Mouse (Mus musculus) heart, embryonic 13.5 days (tissue): ENCODE measurements at regions not wholly inside any gene's neighbourhood (a gene's known extent, or its start where the extent isn't known, plus 50 kb on each side); places are given as distances from the start of the nearest gene placed in this dataset.

ENCODE experiments used
- ATAC-seq: fragments of 200-750 bp; cut with Nextera tagmentation; 2 replicates; pipeline ENCODE4 v1.8.0; 2017; ENCODE audit warnings: moderate TSS enrichment; ENCODE audit not compliant: insufficient number of reproducible peaks, low FRiP score, low TSS enrichment; ENCODE audit errors: extremely low read depth
- H3K27ac ChIP-seq: fragments of 300-500 bp; sonication (generic); replicated peaks from 2 replicates; pipeline ENCODE4 v1.5.1; 2015; ENCODE audit warnings: moderate library complexity, mild to moderate bottlenecking, inconsistent platforms
- H3K27me3 ChIP-seq: fragments of 300-500 bp; sonication (generic); replicated peaks from 2 replicates; pipeline ENCODE4 v1.6.1; 2015; ENCODE audit warnings: mild to moderate bottlenecking, inconsistent platforms
- H3K36me3 ChIP-seq: fragments of 300-500 bp; sonication (generic); 2 replicates; pipeline ENCODE4 v1.6.1; 2015; ENCODE audit warnings: mild to moderate bottlenecking, inconsistent platforms
- H3K4me1 ChIP-seq: fragments of 300-500 bp; sonication (generic); 2 replicates; pipeline ENCODE4 v1.6.1; 2015; ENCODE audit warnings: inconsistent platforms
- H3K4me2 ChIP-seq: fragments of 300-500 bp; sonication (generic); 2 replicates; pipeline ENCODE4 v1.6.1; 2015; ENCODE audit warnings: inconsistent platforms, mild to moderate bottlenecking, moderate library complexity
- H3K4me3 ChIP-seq: fragments of 300-500 bp; sonication (generic); 2 replicates; pipeline ENCODE4 v1.5.1; 2015; ENCODE audit warnings: moderate library complexity, mild to moderate bottlenecking, inconsistent platforms
- H3K9ac ChIP-seq: fragments of 300-500 bp; sonication (generic); 2 replicates; pipeline ENCODE4 v1.6.1; 2015; ENCODE audit warnings: inconsistent platforms, mild to moderate bottlenecking, moderate library complexity
- H3K9me3 ChIP-seq: fragments of 300-500 bp; sonication (generic); 2 replicates; pipeline ENCODE4 v1.6.1; 2016; ENCODE audit warnings: inconsistent platforms
- WGBS: fragments of 180-500 bp; shearing (Covaris S2); methylation state at CpG from one replicate; pipeline ENCODE4 v1.1.7; 2015; ENCODE audit warnings: mixed read lengths; 5-methylcytosine and 5-hydroxymethylcytosine counted together

- Histone ChIP-seq H3K36me3 (no peaks in the 10 kb centered on the region), H3K9ac (no peak overlapping the region), H3K4me2 (no peak overlapping the region), H3K9me3 (no peaks in the 10 kb centered on the region), H3K27me3 (no peaks in the 10 kb centered on the region), H3K4me3 (no peak overlapping the region), H3K27ac (no peak overlapping the region), H3K4me1 (no peaks in the 10 kb centered on the region)
- no peak for ATAC-seq
- WGBS, result 68% methylated on average over 2 of the region's 2 CpGs
These were observed 1426.1 kb upstream of the A1bg start for GRCm38 (mm10) chr15:62348956-62349355.

- Histone ChIP-seq H3K4me3 (no peak overlapping the region), H3K9ac (no peak overlapping the region), H3K4me1 (no peaks in the 10 kb centered on the region), H3K4me2 (no peak overlapping the region), H3K36me3 (no peaks in the 10 kb centered on the region), H3K27ac (no peak overlapping the region), H3K27me3 (no peaks in the 10 kb centered on the region), H3K9me3 (no peaks in the 10 kb centered on the region)
- WGBS, result 50% methylated on average over 2 of the region's 2 CpGs
- no peak for ATAC-seq
These were observed 1424.9 kb upstream of the A1bg start for GRCm38 (mm10) chr15:62347697-62348096.

GRCm38 (mm10) chr15:62345893-62346292 is 1423.1 kb upstream of the A1bg start:
- no peaks in the 10 kb centered on the region for H3K4me1 ChIP-seq
- H3K27ac ChIP-seq, result no peak overlapping the region
- H3K27me3 ChIP-seq, result no peaks in the 10 kb centered on the region
- H3K36me3 ChIP-seq, result no peaks in the 10 kb centered on the region
- WGBS, result 67% methylated on average over 5 of the region's 5 CpGs
- ATAC-seq, result no peak
- no peak overlapping the region for H3K4me2 ChIP-seq
- H3K9me3 ChIP-seq, result no peaks in the 10 kb centered on the region
- H3K4me3 ChIP-seq, result no peak overlapping the region
- no peak overlapping the region for H3K9ac ChIP-seq

- no peaks in the 10 kb centered on the region for H3K9me3 ChIP-seq
- ATAC-seq, result no peak
- H3K27me3 ChIP-seq, result no peaks in the 10 kb centered on the region
- WGBS, result 80% methylated on average over 6 of the region's 6 CpGs
- no peak overlapping the region for H3K4me3 ChIP-seq
- no peak overlapping the region for H3K9ac ChIP-seq
- H3K4me2 ChIP-seq, result no peak overlapping the region
- H3K36me3 ChIP-seq, result no peaks in the 10 kb centered on the region
- no peak overlapping the region for H3K27ac ChIP-seq
- 0 out of 2 replicates have a peak, but pooled peaks cover 3% of the 10 kb centered on the region for H3K4me1 ChIP-seq
These were observed 1413.9 kb upstream of the A1bg start for GRCm38 (mm10) chr15:62336454-62337284.

- Histone ChIP-seq H3K4me1 (peaks cover 11% of the 10 kb centered on the region), H3K4me3 (no peak overlapping the region), H3K9ac (no peak overlapping the region), H3K27ac (no peak overlapping the region), H3K27me3 (no peaks in the 10 kb centered on the region), H3K4me2 (no peak overlapping the region), H3K36me3 (no peaks in the 10 kb centered on the region), H3K9me3 (no peaks in the 10 kb centered on the region)
- 79% methylated on average over 4 of the region's 4 CpGs for WGBS
- no peak for ATAC-seq
These were observed 1411.6 kb upstream of the A1bg start for GRCm38 (mm10) chr15:62334256-62335009.

GRCm38 (mm10) chr15:62332129-62332528 is 1409.3 kb upstream of the A1bg start:
- Histone ChIP-seq H3K27ac (no peak overlapping the region), H3K4me3 (no peak overlapping the region), H3K36me3 (no peaks in the 10 kb centered on the region), H3K9ac (no peak overlapping the region), H3K4me1 (peaks cover 33% of the 10 kb centered on the region), H3K4me2 (no peak overlapping the region), H3K27me3 (no peaks in the 10 kb centered on the region), H3K9me3 (no peaks in the 10 kb centered on the region)
- 74% methylated on average over 5 of the region's 5 CpGs for WGBS
- no peak for ATAC-seq

GRCm38 (mm10) chr15:62331138-62331800 is 1408.5 kb upstream of the A1bg start:
- Histone ChIP-seq H3K36me3 (no peaks in the 10 kb centered on the region), H3K4me1 (peaks cover 33% of the 10 kb centered on the region), H3K27me3 (no peaks in the 10 kb centered on the region), H3K27ac (no peak overlapping the region), H3K4me3 (no peak overlapping the region), H3K4me2 (no peak overlapping the region), H3K9ac (no peak overlapping the region), H3K9me3 (no peaks in the 10 kb centered on the region)
- 85% methylated on average over 3 of the region's 3 CpGs for WGBS
- ATAC-seq, result no peak

GRCm38 (mm10) chr15:62328920-62329319 is 1406.1 kb upstream of the A1bg start:
- peak overlapping the region; percentile 27 for H3K4me3 ChIP-seq
- H3K27me3 ChIP-seq, result no peaks in the 10 kb centered on the region
- H3K4me1 ChIP-seq, result peaks cover 30% of the 10 kb centered on the region
- H3K9me3 ChIP-seq, result no peaks in the 10 kb centered on the region
- no peaks in the 10 kb centered on the region for H3K36me3 ChIP-seq
- no peak overlapping the region for H3K9ac ChIP-seq
- no peak for ATAC-seq
- peak overlapping the region; percentile 82 for H3K27ac ChIP-seq
- peak overlapping the region; percentile 61 for H3K4me2 ChIP-seq
- WGBS, result 9% methylated on average over 3 of the region's 3 CpGs

GRCm38 (mm10) chr15:62328305-62328881 is 1405.6 kb upstream of the A1bg start:
- H3K4me2 ChIP-seq, result peak overlapping the region; percentile 61
- H3K4me1 ChIP-seq, result peaks cover 30% of the 10 kb centered on the region
- H3K9ac ChIP-seq, result peak overlapping the region; percentile 42; the same call in 1 of the 2 replicates
- WGBS, result 8% methylated on average over 9 of the region's 9 CpGs
- H3K4me3 ChIP-seq, result peak overlapping the region; percentile 27
- H3K36me3 ChIP-seq, result no peaks in the 10 kb centered on the region
- H3K27ac ChIP-seq, result peak overlapping the region; percentile 82
- H3K9me3 ChIP-seq, result no peaks in the 10 kb centered on the region
- H3K27me3 ChIP-seq, result no peaks in the 10 kb centered on the region
- ATAC-seq, result no peak

GRCm38 (mm10) chr15:62327481-62327880 is 1404.7 kb upstream of the A1bg start:
- no peak for ATAC-seq
- no peaks in the 10 kb centered on the region for H3K27me3 ChIP-seq
- H3K9me3 ChIP-seq, result no peaks in the 10 kb centered on the region
- no peak overlapping the region for H3K4me2 ChIP-seq
- 64% methylated on average over 2 of the region's 2 CpGs for WGBS
- no peaks in the 10 kb centered on the region for H3K36me3 ChIP-seq
- no peak overlapping the region for H3K4me3 ChIP-seq
- no peak overlapping the region for H3K9ac ChIP-seq
- peaks cover 30% of the 10 kb centered on the region for H3K4me1 ChIP-seq
- H3K27ac ChIP-seq, result no peak overlapping the region

GRCm38 (mm10) chr15:62326524-62326923 is 1403.7 kb upstream of the A1bg start:
- peaks cover 30% of the 10 kb centered on the region for H3K4me1 ChIP-seq
- no peaks in the 10 kb centered on the region for H3K36me3 ChIP-seq
- H3K9ac ChIP-seq, result no peak overlapping the region
- no peaks in the 10 kb centered on the region for H3K27me3 ChIP-seq
- H3K4me2 ChIP-seq, result no peak overlapping the region
- H3K27ac ChIP-seq, result no peak overlapping the region
- ATAC-seq, result no peak
- WGBS, result 82% methylated on average over 4 of the region's 4 CpGs
- H3K4me3 ChIP-seq, result no peak overlapping the region
- H3K9me3 ChIP-seq, result no peaks in the 10 kb centered on the region
